Mouse (Mus musculus) MN1 (cell line): ENCODE data around the gene Txlnb.
"Not testable (repeated sequence)": the region's sequence is repeated elsewhere in the genome, so short reads cannot be mapped to it uniquely, and the experiment has no call there.

Experiments
- DNase-seq: peaks from one replicate; pipeline ENCODE4 v3.0.0-alpha.2; 2016; ENCODE audit warnings: low spot score

The Txlnb gene

DNA sequence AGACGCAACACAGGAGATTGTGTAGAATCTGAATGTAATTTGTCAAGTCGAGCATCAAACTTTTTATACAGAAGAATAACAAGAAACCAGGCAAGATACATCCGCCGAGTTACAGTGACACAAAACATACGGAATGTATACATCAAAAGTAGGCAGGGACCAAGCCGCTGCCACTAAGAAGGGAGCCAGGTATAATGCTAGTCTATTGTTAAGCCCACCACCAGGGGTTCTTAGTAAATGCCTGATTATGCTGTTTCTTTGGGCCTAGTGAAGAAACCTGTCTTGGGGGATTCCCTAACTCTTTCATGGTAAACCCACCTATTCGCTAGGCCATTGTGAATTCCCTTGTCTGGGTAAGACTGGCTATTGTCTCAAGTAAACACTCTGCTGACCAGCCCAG, 24.4 kb downstream of the Txlnb start:
- DNase-seq = not testable (repeated sequence)

DNA sequence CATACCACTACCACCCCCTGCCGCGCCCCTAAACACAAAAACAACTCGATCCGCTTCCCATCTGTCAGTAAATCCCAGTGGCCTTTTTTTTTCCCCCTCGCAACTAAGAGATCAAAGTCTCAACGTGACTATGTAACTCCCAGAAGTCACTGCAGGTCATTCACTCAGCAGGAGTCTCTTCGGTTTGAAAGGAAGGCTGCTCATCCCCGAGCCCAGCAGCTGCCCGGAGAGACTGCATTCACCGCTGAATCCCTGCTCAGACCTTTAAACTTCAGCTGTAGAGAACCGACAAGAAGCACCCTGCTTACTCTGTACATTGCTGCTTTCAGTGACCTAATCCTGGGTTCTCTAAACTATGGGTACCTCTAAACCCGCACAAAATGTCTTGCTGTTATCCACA, 31.4 kb downstream of the Txlnb start:
- no peak for DNase-seq

- DNase-seq = no peak
Observed at GRCm38 (mm10) chr10:17829205-17829604, 33.2 kb downstream of the Txlnb start.

GRCm38 (mm10) chr10:17831041-17831440, 35.0 kb downstream of the Txlnb start:
- peak; percentile 46 for DNase-seq

- no peak for DNase-seq
Observed at GRCm38 (mm10) chr10:17835031-17835430, 39.0 kb downstream of the Txlnb start.

GRCm38 (mm10) chr10:17836275-17836674, 40.2 kb downstream of the Txlnb start:
- DNase-seq = no peak

GRCm38 (mm10) chr10:17842030-17842429, 46.0 kb downstream of the Txlnb start:
- no peak for DNase-seq

DNA sequence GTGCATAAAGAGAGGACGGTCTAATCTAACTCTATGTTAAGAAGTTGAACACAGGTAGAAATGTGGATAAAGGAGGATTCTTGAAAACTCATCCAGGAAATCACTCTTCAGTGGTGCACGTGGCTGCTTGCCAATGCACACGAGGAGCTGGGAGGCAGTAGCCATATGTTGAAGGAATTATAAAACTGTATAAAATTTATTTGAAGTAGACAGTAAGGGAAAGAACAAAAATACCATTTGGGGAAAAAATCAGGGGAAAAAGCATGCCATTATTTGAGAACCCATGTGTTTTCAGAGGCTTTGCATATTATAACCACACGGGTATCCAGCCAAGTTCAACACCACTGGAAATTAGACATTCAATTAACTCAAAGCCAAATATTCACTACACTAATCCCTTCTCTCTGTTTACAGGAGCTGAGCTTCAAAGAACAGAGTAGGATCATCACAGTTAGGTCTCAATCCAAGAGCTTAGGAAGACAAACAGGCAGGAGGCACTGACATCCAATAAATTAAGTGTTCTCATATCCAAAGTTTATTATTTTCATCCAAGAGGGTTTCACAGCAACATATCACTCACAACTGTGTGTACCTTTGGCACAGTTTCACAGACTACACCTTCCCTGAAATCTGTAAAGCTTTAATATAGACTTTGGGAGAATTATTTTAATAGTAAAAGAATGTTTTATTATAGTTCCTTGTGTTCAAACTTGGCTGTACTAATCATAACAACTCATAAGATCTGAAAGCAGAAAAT, 48.9 kb downstream of the Txlnb start:
- no peak for DNase-seq

DNA sequence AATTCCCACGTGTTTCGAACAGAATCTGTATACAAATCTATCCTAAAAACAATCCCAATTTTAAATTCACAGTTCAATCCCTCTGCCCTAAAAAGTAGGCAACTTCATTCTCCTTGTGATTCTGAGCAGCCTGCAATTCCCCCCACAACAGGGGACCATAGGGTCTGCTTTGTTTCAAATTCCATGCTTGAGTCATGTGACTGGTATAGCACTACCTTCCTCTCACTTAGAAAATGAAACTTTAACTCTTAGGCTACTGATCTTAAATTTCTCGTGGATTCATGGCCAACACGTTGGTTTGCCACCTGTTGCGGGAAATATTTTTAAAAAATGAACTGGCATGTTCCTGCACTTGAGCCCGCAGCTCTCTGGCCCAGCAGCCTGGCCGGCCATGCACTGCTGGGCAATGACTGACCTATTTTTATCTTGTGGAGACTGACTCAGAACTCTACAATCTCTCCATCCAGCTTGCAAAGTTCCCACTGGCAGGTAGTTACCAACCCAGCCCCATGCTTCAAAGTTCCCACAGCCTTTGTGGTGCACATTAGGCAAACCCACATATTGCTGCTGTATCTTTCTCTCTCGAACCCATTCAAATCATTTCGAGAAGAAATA, 61.7 kb downstream of the Txlnb start:
- DNase-seq = no peak

- peak; percentile 73 for DNase-seq
Observed at GRCm38 (mm10) chr10:17860701-17861480, 64.9 kb downstream of the Txlnb start.

- DNase-seq = peak; percentile 83
Observed at GRCm38 (mm10) chr10:17869822-17870662, 74.0 kb downstream of the Txlnb start.

DNA sequence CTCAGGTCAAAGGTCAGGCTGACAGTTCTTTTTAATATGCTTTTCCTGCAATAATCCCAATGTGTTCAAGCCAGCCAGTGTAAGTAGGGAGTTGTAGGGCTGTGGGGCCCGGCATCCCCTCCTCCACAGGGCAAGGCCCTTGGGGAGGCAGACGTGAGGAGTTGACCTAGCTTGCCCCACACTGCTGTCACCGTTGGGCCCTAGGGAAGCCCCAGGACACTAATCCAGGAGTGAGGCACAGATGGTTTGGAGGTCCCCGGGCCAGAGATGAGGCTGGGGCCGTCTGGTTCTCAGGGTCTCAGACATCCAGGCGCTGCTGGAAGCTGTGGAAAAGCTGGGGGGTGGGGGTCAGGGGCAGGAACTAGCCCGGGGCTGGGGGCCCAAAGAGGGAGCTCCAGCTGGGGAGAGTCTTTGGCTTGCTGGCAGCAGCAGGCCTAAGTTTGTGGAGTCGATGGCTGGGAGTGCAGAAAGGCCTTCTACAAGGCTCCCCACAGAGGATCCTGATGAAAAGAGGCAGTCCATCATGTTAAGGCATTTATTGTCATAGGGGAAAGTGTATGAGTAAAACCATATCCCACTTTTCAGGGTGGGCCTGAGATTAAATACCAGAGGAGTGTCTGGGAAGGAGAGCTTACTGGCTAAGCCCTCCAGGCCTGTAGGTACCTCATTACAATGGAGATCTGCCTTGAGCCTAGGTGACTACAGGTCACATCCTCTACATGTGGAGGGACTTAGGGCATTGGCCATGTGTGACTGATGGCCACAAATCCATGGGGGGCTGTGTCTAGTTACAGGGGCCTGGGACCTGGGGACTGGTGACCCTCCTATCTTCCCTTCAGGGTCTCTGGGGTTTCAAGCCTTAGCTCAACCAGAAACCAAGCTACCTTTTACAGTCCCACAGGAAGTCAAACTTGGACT, 82.2 kb downstream of the Txlnb start:
- DNase-seq = no peak

DNA sequence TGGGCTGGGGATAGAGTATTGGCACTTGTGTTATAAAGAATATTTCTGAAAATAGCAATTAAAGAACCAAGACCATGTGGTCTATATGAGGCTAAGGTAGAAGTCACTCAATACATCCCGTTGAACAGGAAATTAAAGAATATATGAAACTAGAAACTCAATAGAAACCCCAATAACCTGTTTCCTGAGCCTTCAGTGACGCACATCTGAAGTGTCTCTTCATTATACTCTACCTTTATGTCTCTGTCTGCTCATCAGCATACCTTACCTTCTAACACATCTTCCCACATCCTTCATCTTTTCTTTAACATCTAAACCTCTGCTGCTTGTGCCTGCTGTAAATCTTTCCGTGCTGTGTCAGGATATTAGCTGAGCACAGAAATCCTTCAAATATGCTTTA, 84.0 kb downstream of the Txlnb start:
- no peak for DNase-seq

DNA sequence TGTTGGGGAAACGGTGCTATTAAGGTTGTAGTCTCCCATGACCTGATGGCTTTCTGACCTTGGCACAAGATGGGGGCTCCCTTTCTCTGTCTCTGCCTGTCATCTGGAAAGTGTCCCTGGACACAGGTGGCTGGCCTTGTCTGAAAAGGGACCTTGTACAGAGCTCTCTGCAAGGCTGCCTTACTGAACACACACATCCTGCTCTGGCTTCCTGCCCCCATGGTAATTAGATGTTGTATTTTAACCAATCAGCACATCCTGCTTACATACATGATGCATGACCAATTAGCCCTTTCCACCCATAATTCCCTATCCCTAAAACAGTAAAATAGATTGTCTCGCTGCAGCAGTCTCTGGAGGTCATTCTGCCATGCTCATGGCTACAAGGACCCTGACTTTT, 84.7 kb downstream of the Txlnb start:
- DNase-seq = peak; percentile 28
